Mouse (Mus musculus): ENCODE results near the gene Ltbp1. TPM values are rescaled to one million over a fixed set of nuclear protein-coding genes. Genes with fewer than 3 reads are reported as not detected.
"Not testable (repeated sequence)": the region's sequence is repeated elsewhere in the genome, so short reads cannot be mapped to it uniquely, and the experiment has no call there.

Ltbp1 gene
- polyA plus RNA-seq, 1 experiment from 2014 or later = 4.8 TPM

- no peak for DNase-seq (ENCODE audit: low spot score)
- Histone ChIP-seq H3K27ac (no peak overlapping the region), H3K9me3 (no peaks in the 10 kb centered on the region), H3K27me3 (ENCODE audit: insufficient read depth, poor library complexity, severe bottlenecking) (no peaks in the 10 kb centered on the region), H3K4me1 (replicated peaks) (peaks cover 5% of the 10 kb centered on the region; the same call in 1 of the 2 replicates), H3K36me3 (no peaks in the 10 kb centered on the region), H3K4me3 (no peak overlapping the region)
- 80% methylated on average over 5 of the region's 5 CpGs for WGBS
These were observed 102.5 kb downstream of the Ltbp1 start for GRCm38 (mm10) chr17:75107879-75108278.

DNA sequence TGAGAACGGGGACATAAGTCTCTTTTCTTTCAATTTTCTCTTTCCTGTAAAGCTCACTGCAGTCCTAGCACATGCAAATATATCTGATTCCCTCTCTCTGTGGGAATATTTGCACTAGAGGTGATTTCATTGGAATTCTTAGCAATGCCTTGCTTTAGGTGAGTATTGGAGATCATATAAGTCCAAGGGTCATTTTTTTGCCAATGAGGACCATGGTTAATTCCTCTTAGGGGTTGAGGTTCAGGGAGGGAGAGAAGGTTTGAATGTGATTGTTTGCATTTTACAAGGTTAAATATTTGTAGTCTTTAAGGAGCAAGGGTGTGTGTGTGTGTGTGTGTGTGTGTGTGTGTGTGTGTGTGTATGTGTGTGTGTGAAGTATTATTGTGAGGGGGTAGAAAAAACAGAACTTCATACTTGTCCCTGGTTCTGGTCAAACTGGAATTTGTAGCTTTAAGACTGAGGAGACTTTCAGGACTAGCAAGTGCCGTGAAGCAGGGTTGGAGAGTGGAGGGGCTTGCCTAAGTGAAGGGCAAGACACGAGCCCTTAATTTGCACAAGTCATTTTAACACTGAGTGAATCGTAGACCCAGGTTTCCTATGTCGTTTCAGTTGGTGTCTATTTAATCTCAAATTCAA, 103.8 kb downstream of the Ltbp1 start:
- WGBS = 75% methylated on average over 5 of the region's 5 CpGs
- no peaks in the 10 kb centered on the region for H3K9me3 ChIP-seq
- H3K27ac ChIP-seq = no peak overlapping the region
- peaks cover 5% of the 10 kb centered on the region; the same call in 1 of the 2 replicates for H3K4me1 ChIP-seq (replicated peaks)
- no peak overlapping the region for H3K4me3 ChIP-seq
- DNase-seq (ENCODE audit: low spot score) = no peak
- H3K27me3 ChIP-seq (ENCODE audit: insufficient read depth, poor library complexity, severe bottlenecking) = no peaks in the 10 kb centered on the region
- H3K36me3 ChIP-seq = no peaks in the 10 kb centered on the region

GRCm38 (mm10) chr17:75110252-75111205, 105.2 kb downstream of the Ltbp1 start:
- H3K27me3 ChIP-seq (ENCODE audit: insufficient read depth, poor library complexity, severe bottlenecking) = no peaks in the 10 kb centered on the region
- DNase-seq (ENCODE audit: low spot score) = no peak
- H3K9me3 ChIP-seq = no peaks in the 10 kb centered on the region
- H3K4me1 ChIP-seq (replicated peaks) = peaks cover 5% of the 10 kb centered on the region; the same call in 1 of the 2 replicates
- H3K36me3 ChIP-seq = no peaks in the 10 kb centered on the region
- H3K27ac ChIP-seq = no peak overlapping the region
- WGBS = 87% methylated on average over 16 of the region's 16 CpGs
- H3K4me3 ChIP-seq = no peak overlapping the region

GRCm38 (mm10) chr17:75115594-75115993, 110.2 kb downstream of the Ltbp1 start:
- Histone ChIP-seq H3K27ac (no peak overlapping the region), H3K4me3 (no peak overlapping the region), H3K9me3 (no peaks in the 10 kb centered on the region), H3K27me3 (ENCODE audit: insufficient read depth, poor library complexity, severe bottlenecking) (no peaks in the 10 kb centered on the region), H3K36me3 (no peaks in the 10 kb centered on the region), H3K4me1 (replicated peaks) (0 out of 2 replicates have a peak, but pooled peaks cover 5% of the 10 kb centered on the region)
- WGBS = 78% methylated on average over 8 of the region's 8 CpGs
- DNase-seq (ENCODE audit: low spot score) = no peak

GRCm38 (mm10) chr17:75118896-75119295, 113.5 kb downstream of the Ltbp1 start:
- no peaks in the 10 kb centered on the region for H3K9me3 ChIP-seq
- no peaks in the 10 kb centered on the region for H3K27me3 ChIP-seq (ENCODE audit: insufficient read depth, poor library complexity, severe bottlenecking)
- H3K4me3 ChIP-seq = no peak overlapping the region
- no peak for DNase-seq (ENCODE audit: low spot score)
- 93% methylated on average over 3 of the region's 3 CpGs for WGBS
- H3K36me3 ChIP-seq = no peaks in the 10 kb centered on the region
- peaks cover 9% of the 10 kb centered on the region; the same call in 1 of the 2 replicates for H3K4me1 ChIP-seq (replicated peaks)
- H3K27ac ChIP-seq = no peak overlapping the region

DNA sequence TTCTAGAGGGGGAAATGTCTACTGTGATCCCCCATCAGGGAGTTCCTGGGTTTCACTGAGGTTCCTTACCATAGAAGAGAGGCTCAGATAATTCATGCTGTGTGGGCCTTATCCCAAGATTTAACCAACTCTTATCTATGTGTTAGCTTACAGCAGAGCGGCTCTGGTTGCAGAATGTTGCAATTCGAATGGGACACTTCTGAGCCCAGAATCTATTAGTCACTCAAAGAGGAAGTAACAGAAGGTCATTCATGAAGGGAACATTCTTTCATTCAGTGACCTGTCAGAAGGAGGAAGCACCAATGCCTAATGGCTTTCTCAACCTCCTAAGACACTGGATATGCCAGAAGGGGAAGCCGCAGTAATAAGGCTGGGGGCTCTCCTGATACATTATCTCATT, 114.1 kb downstream of the Ltbp1 start:
- no peaks in the 10 kb centered on the region for H3K27me3 ChIP-seq (ENCODE audit: insufficient read depth, poor library complexity, severe bottlenecking)
- no peaks in the 10 kb centered on the region for H3K9me3 ChIP-seq
- 75% methylated on average over 3 of the region's 3 CpGs for WGBS
- H3K27ac ChIP-seq = no peak overlapping the region
- H3K4me3 ChIP-seq = no peak overlapping the region
- H3K36me3 ChIP-seq = no peaks in the 10 kb centered on the region
- H3K4me1 ChIP-seq (replicated peaks) = peaks cover 9% of the 10 kb centered on the region; the same call in 1 of the 2 replicates
- no peak for DNase-seq (ENCODE audit: low spot score)

DNA sequence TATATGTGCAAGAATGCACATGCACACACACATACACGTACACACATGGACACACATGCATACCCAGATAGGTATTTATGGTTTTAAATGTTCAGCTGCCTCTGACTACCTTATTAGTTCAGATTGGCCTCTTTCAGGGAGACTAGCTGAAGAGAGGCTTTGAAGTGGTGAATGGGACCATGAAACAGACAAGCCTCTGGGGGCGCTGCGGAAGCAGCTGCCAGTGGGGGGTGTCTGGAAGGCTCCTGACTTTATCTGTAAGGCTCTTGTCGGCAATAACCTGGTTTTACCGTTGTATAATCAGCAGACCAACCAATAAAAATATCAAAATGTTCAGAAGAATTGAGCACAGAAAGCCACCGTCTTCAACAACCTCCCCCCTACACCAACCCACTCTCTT, 114.7 kb downstream of the Ltbp1 start:
- Histone ChIP-seq H3K27me3 (ENCODE audit: insufficient read depth, poor library complexity, severe bottlenecking) (no peaks in the 10 kb centered on the region), H3K4me3 (no peak overlapping the region), H3K36me3 (no peaks in the 10 kb centered on the region), H3K4me1 (replicated peaks) (peaks cover 9% of the 10 kb centered on the region; the same call in 1 of the 2 replicates), H3K9me3 (no peaks in the 10 kb centered on the region), H3K27ac (no peak overlapping the region)
- DNase-seq (ENCODE audit: low spot score) = no peak
- WGBS = 57% methylated on average over 6 of the region's 6 CpGs

DNA sequence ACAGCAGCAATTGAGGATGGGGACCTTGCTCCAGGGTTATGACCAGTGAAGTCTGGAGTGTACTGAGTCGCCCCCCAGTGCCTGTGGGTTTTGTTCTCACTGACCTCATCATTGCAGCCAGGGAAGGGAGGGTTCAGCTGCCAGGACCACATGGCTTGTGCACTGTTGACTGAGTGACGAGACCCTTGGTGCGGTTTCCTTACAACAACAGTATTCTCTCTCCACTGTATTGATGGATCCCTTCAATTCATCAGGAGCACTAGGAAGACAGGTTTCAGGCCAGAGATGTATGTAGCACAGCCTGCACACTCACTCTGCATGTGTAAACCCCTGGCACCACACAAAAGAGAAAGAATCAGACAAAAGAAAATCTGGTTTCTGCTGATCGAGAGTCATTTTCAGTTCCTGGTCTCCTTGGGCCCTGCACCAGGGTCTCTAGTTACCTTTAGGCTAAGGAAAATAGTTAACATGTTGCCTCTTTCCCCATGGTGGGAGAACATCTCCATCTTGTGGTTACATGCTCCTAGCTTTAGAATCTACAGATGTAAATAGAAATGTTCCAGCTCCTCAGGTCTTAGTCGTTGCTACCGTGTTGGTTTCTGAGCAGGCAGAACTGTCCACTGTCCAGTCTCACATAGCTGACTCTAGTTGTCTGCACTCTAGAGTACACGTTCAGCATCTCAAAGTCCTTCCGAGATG, 117.4 kb downstream of the Ltbp1 start:
- Histone ChIP-seq H3K4me3 (no peak overlapping the region), H3K27ac (no peak overlapping the region), H3K9me3 (no peaks in the 10 kb centered on the region), H3K36me3 (no peaks in the 10 kb centered on the region), H3K4me1 (replicated peaks) (peaks cover 9% of the 10 kb centered on the region; the same call in 1 of the 2 replicates), H3K27me3 (ENCODE audit: insufficient read depth, poor library complexity, severe bottlenecking) (no peaks in the 10 kb centered on the region)
- no peak for DNase-seq (ENCODE audit: low spot score)
- 75% methylated on average over 8 of the region's 8 CpGs for WGBS

GRCm38 (mm10) chr17:75128337-75128935, 123.1 kb downstream of the Ltbp1 start:
- DNase-seq (ENCODE audit: low spot score) = peak; percentile 10

DNA sequence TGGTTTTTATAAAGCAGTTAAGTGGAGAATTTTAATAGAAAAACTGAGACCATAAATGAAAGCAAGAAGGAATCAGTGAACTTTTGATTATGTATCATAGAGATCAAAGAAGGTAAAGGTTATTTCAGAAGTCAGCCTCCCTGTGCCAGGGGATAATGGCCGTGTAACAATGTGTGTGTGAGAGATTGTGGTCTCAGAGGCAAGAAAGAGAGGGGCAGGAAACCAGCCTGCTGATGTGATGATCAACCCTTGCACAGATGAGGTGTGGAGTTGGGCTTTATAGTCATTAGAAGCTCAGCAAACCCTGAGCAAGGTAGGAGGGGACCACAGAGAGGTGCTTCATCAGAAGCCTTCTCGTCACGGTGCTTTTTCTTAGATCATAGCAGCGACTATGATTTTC, 128.6 kb downstream of the Ltbp1 start:
- Histone ChIP-seq H3K9me3 (no peaks in the 10 kb centered on the region), H3K36me3 (no peaks in the 10 kb centered on the region), H3K27me3 (ENCODE audit: insufficient read depth, poor library complexity, severe bottlenecking) (no peaks in the 10 kb centered on the region), H3K27ac (no peak overlapping the region), H3K4me1 (replicated peaks) (no peaks in the 10 kb centered on the region), H3K4me3 (no peak overlapping the region)
- WGBS = 88% methylated on average over 4 of the region's 4 CpGs
- DNase-seq (ENCODE audit: low spot score) = no peak

More at GRCm38 (mm10) chr17:75128337-75128935, 123.1 kb downstream of the Ltbp1 start:
- Histone ChIP-seq H3K36me3 (no peaks in the 10 kb centered on the region), H3K4me1 (replicated peaks) (no peaks in the 10 kb centered on the region), H3K9me3 (no peaks in the 10 kb centered on the region), H3K27ac (no peak overlapping the region), H3K4me3 (no peak overlapping the region), H3K27me3 (ENCODE audit: insufficient read depth, poor library complexity, severe bottlenecking) (no peaks in the 10 kb centered on the region)
- WGBS = 65% methylated on average over 8 of the region's 8 CpGs

- Histone ChIP-seq H3K4me1 (replicated peaks) (peaks cover 6% of the 10 kb centered on the region; the same call in 1 of the 2 replicates), H3K9me3 (no peaks in the 10 kb centered on the region), H3K27ac (no peak overlapping the region), H3K36me3 (no peaks in the 10 kb centered on the region), H3K4me3 (no peak overlapping the region), H3K27me3 (ENCODE audit: insufficient read depth, poor library complexity, severe bottlenecking) (no peaks in the 10 kb centered on the region)
- DNase-seq (ENCODE audit: low spot score) = no peak
- 93% methylated on average over 2 of the region's 2 CpGs for WGBS
These were observed 134.4 kb downstream of the Ltbp1 start for GRCm38 (mm10) chr17:75139731-75140130.

GRCm38 (mm10) chr17:75142845-75143244, 137.5 kb downstream of the Ltbp1 start:
- not testable (repeated sequence) for H3K27me3 ChIP-seq (ENCODE audit: insufficient read depth, poor library complexity, severe bottlenecking); H3K36me3 ChIP-seq; H3K4me1 ChIP-seq (replicated peaks); H3K4me3 ChIP-seq; DNase-seq (ENCODE audit: low spot score); H3K9me3 ChIP-seq; H3K27ac ChIP-seq
- 93% methylated on average over 7 of the region's 7 CpGs for WGBS
